Mouse (Mus musculus) cerebellum, adult 9-11 months (tissue): ENCODE measurements around the gene Smim14.

Source experiments
- DNase-seq: peaks from one replicate; pipeline ENCODE4 v3.0.0; 2022

Smim14 gene

GRCm38 (mm10) chr5:65457846-65458245 is 79.1 kb downstream of the Smim14 start:
- no peak for DNase-seq

GRCm38 (mm10) chr5:65457086-65457827 is 79.7 kb downstream of the Smim14 start:
- DNase-seq, result no peak

GRCm38 (mm10) chr5:65454771-65455170 is 82.2 kb downstream of the Smim14 start:
- no peak for DNase-seq

GRCm38 (mm10) chr5:65448941-65449340 is 88.0 kb downstream of the Smim14 start:
- no peak for DNase-seq

- DNase-seq, result peak; percentile 92
Measured at GRCm38 (mm10) chr5:65447826-65448225, 89.2 kb downstream of the Smim14 start.

GRCm38 (mm10) chr5:65446756-65447155 is 90.2 kb downstream of the Smim14 start:
- DNase-seq, result no peak

- no peak for DNase-seq
Measured at GRCm38 (mm10) chr5:65444981-65445380, 92.0 kb downstream of the Smim14 start.

- no peak for DNase-seq
Measured at GRCm38 (mm10) chr5:65438041-65438440, 98.9 kb downstream of the Smim14 start.

GRCm38 (mm10) chr5:65435806-65436561 is 101.0 kb downstream of the Smim14 start, which contains the start of gene Ugdh:
TSS of gene Ugdh (minus strand) at chr5:65435949.
- DNase-seq, result peak; percentile 98

GRCm38 (mm10) chr5:65435363-65435805 is 101.6 kb downstream of the Smim14 start:
- no peak for DNase-seq

GRCm38 (mm10) chr5:65434471-65435362 is 102.3 kb downstream of the Smim14 start:
- no peak for DNase-seq

- no peak for DNase-seq
Measured at GRCm38 (mm10) chr5:65429441-65429840, 107.5 kb downstream of the Smim14 start.

- DNase-seq, result no peak
Measured at GRCm38 (mm10) chr5:65428321-65428720, 108.7 kb downstream of the Smim14 start.

GRCm38 (mm10) chr5:65425251-65425650 is 111.7 kb downstream of the Smim14 start:
- no peak for DNase-seq

GRCm38 (mm10) chr5:65424215-65424614 is 112.8 kb downstream of the Smim14 start:
- DNase-seq, result no peak

- no peak for DNase-seq
Measured at GRCm38 (mm10) chr5:65422803-65423202, 114.2 kb downstream of the Smim14 start.

- no peak for DNase-seq
Measured at GRCm38 (mm10) chr5:65420822-65421221, 116.2 kb downstream of the Smim14 start.

GRCm38 (mm10) chr5:65419136-65419535 is 117.8 kb downstream of the Smim14 start:
- no peak for DNase-seq

- DNase-seq, result no peak
Measured at GRCm38 (mm10) chr5:65415653-65416458, 121.1 kb downstream of the Smim14 start.

GRCm38 (mm10) chr5:65407989-65408388 is 129.0 kb downstream of the Smim14 start:
- DNase-seq, result no peak

GRCm38 (mm10) chr5:65401251-65401994 is 135.6 kb downstream of the Smim14 start:
- DNase-seq, result peak; percentile 81
